Mouse (Mus musculus) kidney, embryonic 15.5 days (tissue): ENCODE data around the gene Il9. TPM values are rescaled to one million over a fixed set of nuclear protein-coding genes. Genes with fewer than 3 reads are reported as not detected.

ENCODE experiments used
- ATAC-seq: fragments of 200-750 bp; cut with Nextera tagmentation; replicated peaks from 2 replicates; pipeline ENCODE4 v1.8.0; 2017; ENCODE audit warnings: moderate TSS enrichment; ENCODE audit not compliant: low FRiP score
- H3K27ac ChIP-seq: fragments of 300-500 bp; sonication (generic); 2 replicates; pipeline ENCODE4 v1.5.1; 2015; ENCODE audit warnings: mild to moderate bottlenecking, inconsistent platforms
- H3K27me3 ChIP-seq: fragments of 300-500 bp; sonication (generic); 2 replicates; pipeline ENCODE4 v1.6.1; 2015; ENCODE audit warnings: inconsistent platforms
- H3K36me3 ChIP-seq: fragments of 300-500 bp; sonication (generic); 2 replicates; pipeline ENCODE4 v1.6.1; 2015; ENCODE audit warnings: inconsistent platforms
- H3K4me1 ChIP-seq: fragments of 300-500 bp; sonication (generic); 2 replicates; pipeline ENCODE4 v1.6.1; 2015; ENCODE audit warnings: inconsistent platforms
- H3K4me2 ChIP-seq: fragments of 300-500 bp; sonication (generic); 2 replicates; pipeline ENCODE4 v1.6.1; 2015; ENCODE audit warnings: moderate library complexity, mild to moderate bottlenecking, inconsistent platforms
- H3K4me3 ChIP-seq: fragments of 300-500 bp; sonication (generic); replicated peaks from 2 replicates; pipeline ENCODE4 v1.5.1; 2015; ENCODE audit warnings: mild to moderate bottlenecking, inconsistent platforms
- H3K9ac ChIP-seq: fragments of 300-500 bp; sonication (generic); 2 replicates; pipeline ENCODE4 v1.6.1; 2015; ENCODE audit warnings: mild to moderate bottlenecking, inconsistent platforms
- H3K9me3 ChIP-seq: fragments of 300-500 bp; sonication (generic); replicated peaks from 2 replicates; pipeline ENCODE4 v1.6.1; 2016; ENCODE audit warnings: inconsistent platforms
- WGBS: fragments of 180-500 bp; shearing (Covaris S2); methylation state at CpG from one replicate; pipeline ENCODE4 v1.1.7; 2015; ENCODE audit warnings: mixed read lengths; 5-methylcytosine and 5-hydroxymethylcytosine counted together
- polyA plus RNA-seq: library from polyadenylated mRNA; unstranded; fragments of >200 nt; fragmentation: Nextera tagmentation; extraction: Ambion mirVana; gene quantifications from 2 replicates; pipeline ENCODE4 v1.2.1, GENCODE M21; 2015

Il9 gene
- polyA plus RNA-seq, 1 experiment from 2014 or later: not detected

- 76% methylated on average over 6 of the region's 6 CpGs for WGBS
- no peaks in the 10 kb centered on the region for H3K4me1 ChIP-seq
- no peak overlapping the region for H3K9ac ChIP-seq
- H3K9me3 ChIP-seq: no peaks in the 10 kb centered on the region
- no peak overlapping the region for H3K27ac ChIP-seq
- no peaks in the 10 kb centered on the region for H3K27me3 ChIP-seq
- no peak for ATAC-seq
- no peak overlapping the region for H3K4me3 ChIP-seq
- no peak overlapping the region for H3K4me2 ChIP-seq
- no peaks in the 10 kb centered on the region for H3K36me3 ChIP-seq
Measured at GRCm38 (mm10) chr13:56506871-56507496, 24.9 kb upstream of the Il9 start.

- Histone ChIP-seq H3K4me2 (no peak overlapping the region), H3K9ac (no peak overlapping the region), H3K36me3 (no peaks in the 10 kb centered on the region), H3K9me3 (no peaks in the 10 kb centered on the region), H3K4me1 (no peaks in the 10 kb centered on the region), H3K4me3 (no peak overlapping the region), H3K27ac (no peak overlapping the region), H3K27me3 (no peaks in the 10 kb centered on the region)
- no peak for ATAC-seq
- WGBS: 64% methylated on average over 6 of the region's 6 CpGs
Measured at GRCm38 (mm10) chr13:56501866-56502420, 19.9 kb upstream of the Il9 start.

GRCm38 (mm10) chr13:56500636-56501035 is 18.6 kb upstream of the Il9 start:
- Histone ChIP-seq H3K9ac (no peak overlapping the region), H3K27me3 (no peaks in the 10 kb centered on the region), H3K4me1 (no peaks in the 10 kb centered on the region), H3K4me3 (no peak overlapping the region), H3K36me3 (no peaks in the 10 kb centered on the region), H3K9me3 (no peaks in the 10 kb centered on the region), H3K27ac (no peak overlapping the region), H3K4me2 (no peak overlapping the region)
- ATAC-seq: 0 out of 2 replicates have a peak, but pooled peaks have one; percentile 36
- 46% methylated on average over 8 of the region's 8 CpGs for WGBS

GRCm38 (mm10) chr13:56500132-56500531 is 18.1 kb upstream of the Il9 start:
- H3K4me3 ChIP-seq: no peak overlapping the region

GRCm38 (mm10) chr13:56494440-56494839 is 12.4 kb upstream of the Il9 start:
- ATAC-seq: no peak
- no peaks in the 10 kb centered on the region for H3K27me3 ChIP-seq
- no peaks in the 10 kb centered on the region for H3K36me3 ChIP-seq
- no peak overlapping the region for H3K4me2 ChIP-seq
- H3K4me1 ChIP-seq: no peaks in the 10 kb centered on the region
- WGBS: 78% methylated on average over 3 of the region's 3 CpGs
- H3K9me3 ChIP-seq: no peaks in the 10 kb centered on the region
- no peak overlapping the region for H3K27ac ChIP-seq
- no peak overlapping the region for H3K9ac ChIP-seq
- H3K4me3 ChIP-seq: no peak overlapping the region

More at GRCm38 (mm10) chr13:56500132-56500531, 18.1 kb upstream of the Il9 start:
- Histone ChIP-seq H3K9ac (no peak overlapping the region), H3K4me1 (no peaks in the 10 kb centered on the region), H3K27me3 (no peaks in the 10 kb centered on the region), H3K27ac (no peak overlapping the region), H3K4me2 (no peak overlapping the region), H3K9me3 (no peaks in the 10 kb centered on the region), H3K36me3 (no peaks in the 10 kb centered on the region)
- no peak; the same call in 1 of the 2 replicates for ATAC-seq
- 38% methylated on average over 3 of the region's 3 CpGs for WGBS

- 55% methylated on average over 5 of the region's 5 CpGs for WGBS
- H3K9ac ChIP-seq: no peak overlapping the region
- H3K27ac ChIP-seq: no peak overlapping the region
- ATAC-seq: no peak
- H3K4me3 ChIP-seq: no peak overlapping the region
- no peaks in the 10 kb centered on the region for H3K36me3 ChIP-seq
- no peaks in the 10 kb centered on the region for H3K9me3 ChIP-seq
- H3K4me1 ChIP-seq: no peaks in the 10 kb centered on the region
- no peak overlapping the region for H3K4me2 ChIP-seq
- no peaks in the 10 kb centered on the region for H3K27me3 ChIP-seq
Measured at GRCm38 (mm10) chr13:56488012-56488411, 6.0 kb upstream of the Il9 start.

GRCm38 (mm10) chr13:56478027-56478426 is 4.0 kb downstream of the Il9 start:
- H3K4me3 ChIP-seq: no peak overlapping the region
- H3K27ac ChIP-seq: no peak overlapping the region
- 87% methylated on average over 6 of the region's 6 CpGs for WGBS
- no peak for ATAC-seq
- H3K27me3 ChIP-seq: no peaks in the 10 kb centered on the region
- H3K36me3 ChIP-seq: no peaks in the 10 kb centered on the region
- no peaks in the 10 kb centered on the region for H3K9me3 ChIP-seq
- H3K4me1 ChIP-seq: peaks cover 11% of the 10 kb centered on the region
- H3K4me2 ChIP-seq: no peak overlapping the region
- no peak overlapping the region for H3K9ac ChIP-seq

GRCm38 (mm10) chr13:56477271-56477670 is 4.8 kb downstream of the Il9 start:
- Histone ChIP-seq H3K4me2 (no peak overlapping the region), H3K27me3 (no peaks in the 10 kb centered on the region), H3K27ac (no peak overlapping the region), H3K9ac (no peak overlapping the region), H3K9me3 (no peaks in the 10 kb centered on the region), H3K36me3 (no peaks in the 10 kb centered on the region), H3K4me3 (no peak overlapping the region), H3K4me1 (peaks cover 11% of the 10 kb centered on the region)
- no peak for ATAC-seq
- WGBS: 25% methylated on average over 6 of the region's 6 CpGs

- ATAC-seq: no peak
- H3K4me2 ChIP-seq: no peak overlapping the region
- no peaks in the 10 kb centered on the region for H3K27me3 ChIP-seq
- H3K9ac ChIP-seq: no peak overlapping the region
- no peaks in the 10 kb centered on the region for H3K36me3 ChIP-seq
- no peak overlapping the region for H3K27ac ChIP-seq
- H3K4me1 ChIP-seq: peaks cover 14% of the 10 kb centered on the region
- no peaks in the 10 kb centered on the region for H3K9me3 ChIP-seq
- H3K4me3 ChIP-seq: no peak overlapping the region
- 66% methylated on average over 5 of the region's 5 CpGs for WGBS
Measured at GRCm38 (mm10) chr13:56476790-56477189, 5.3 kb downstream of the Il9 start.

- peaks cover 24% of the 10 kb centered on the region for H3K4me1 ChIP-seq
- no peak overlapping the region for H3K27ac ChIP-seq
- no peaks in the 10 kb centered on the region for H3K27me3 ChIP-seq
- no peak overlapping the region for H3K9ac ChIP-seq
- H3K9me3 ChIP-seq: no peaks in the 10 kb centered on the region
- 40% methylated on average over 4 of the region's 4 CpGs for WGBS
- no peak overlapping the region for H3K4me3 ChIP-seq
- no peaks in the 10 kb centered on the region for H3K36me3 ChIP-seq
- ATAC-seq: peak; percentile 54; the same call in 1 of the 2 replicates
- H3K4me2 ChIP-seq: peak overlapping the region; percentile 37; the same call in 1 of the 2 replicates
Measured at GRCm38 (mm10) chr13:56475363-56475762, 6.7 kb downstream of the Il9 start.

- H3K4me3 ChIP-seq: no peak overlapping the region
- peaks cover 24% of the 10 kb centered on the region for H3K4me1 ChIP-seq
- WGBS: 90% methylated on average over 9 of the region's 9 CpGs
- no peak overlapping the region; the same call in 1 of the 2 replicates for H3K27ac ChIP-seq
- H3K4me2 ChIP-seq: no peak overlapping the region
- H3K36me3 ChIP-seq: no peaks in the 10 kb centered on the region
- no peak for ATAC-seq
- no peak overlapping the region for H3K9ac ChIP-seq
- no peaks in the 10 kb centered on the region for H3K9me3 ChIP-seq
- no peaks in the 10 kb centered on the region for H3K27me3 ChIP-seq
Measured at GRCm38 (mm10) chr13:56472661-56473060, 9.4 kb downstream of the Il9 start.

GRCm38 (mm10) chr13:56471951-56472350 is 10.1 kb downstream of the Il9 start:
- H3K9ac ChIP-seq: no peak overlapping the region
- 25% methylated on average over 9 of the region's 9 CpGs for WGBS
- 0 out of 2 replicates have a peak, but pooled peaks have one; percentile 31 for ATAC-seq

More at GRCm38 (mm10) chr13:56471951-56472350, 10.1 kb downstream of the Il9 start:
- peak overlapping the region; percentile 83 for H3K27ac ChIP-seq
- H3K9me3 ChIP-seq: no peaks in the 10 kb centered on the region
- peak overlapping the region; percentile 27 for H3K4me2 ChIP-seq
- no peaks in the 10 kb centered on the region for H3K36me3 ChIP-seq
- peaks cover 19% of the 10 kb centered on the region for H3K4me1 ChIP-seq
- H3K4me3 ChIP-seq: no peak overlapping the region
- H3K27me3 ChIP-seq: no peaks in the 10 kb centered on the region
